Mouse (Mus musculus) hindbrain, embryonic 16.5 days (tissue): ENCODE results near the gene Klf16. TPM values are rescaled to one million over a fixed set of nuclear protein-coding genes. Genes with fewer than 3 reads are reported as not detected.
"Not testable (repeated sequence)": the region's sequence is repeated elsewhere in the genome, so short reads cannot be mapped to it uniquely, and the experiment has no call there.

Experiments
- ATAC-seq: fragments of 200-750 bp; cut with Nextera tagmentation; 2 replicates; pipeline ENCODE4 v1.8.0; 2017; ENCODE audit warnings: moderate TSS enrichment, moderate library complexity
- H3K27ac ChIP-seq: fragments of 300-500 bp; sonication (generic); 2 replicates; pipeline ENCODE4 v1.5.1; 2014; ENCODE audit warnings: low read depth, mild to moderate bottlenecking, control low read depth, low read length, moderate library complexity
- H3K27me3 ChIP-seq: fragments of 300-500 bp; sonication (generic); replicated peaks from 2 replicates; pipeline ENCODE4 v1.6.1; 2014; ENCODE audit warnings: low read length; ENCODE audit not compliant: control insufficient read depth, insufficient read depth
- H3K36me3 ChIP-seq: fragments of 300-500 bp; sonication (generic); 2 replicates; pipeline ENCODE4 v1.6.1; 2014; ENCODE audit warnings: mild to moderate bottlenecking, low read length, moderate library complexity, mixed read lengths; ENCODE audit not compliant: control insufficient read depth, insufficient read depth
- H3K4me1 ChIP-seq: fragments of 300-500 bp; sonication (generic); 2 replicates; pipeline ENCODE4 v1.6.1; 2014; ENCODE audit warnings: low read depth, low read length; ENCODE audit not compliant: control insufficient read depth, insufficient read depth
- H3K4me2 ChIP-seq: fragments of 300-500 bp; sonication (generic); 2 replicates; pipeline ENCODE4 v1.6.1; 2014; ENCODE audit warnings: mild to moderate bottlenecking, low read length, control low read depth, moderate library complexity
- H3K4me3 ChIP-seq: fragments of 300-500 bp; sonication (generic); 2 replicates; pipeline ENCODE4 v1.5.1; 2014; ENCODE audit warnings: mild to moderate bottlenecking, low read length, control low read depth, moderate library complexity
- H3K9ac ChIP-seq: fragments of 300-500 bp; sonication (generic); 2 replicates; pipeline ENCODE4 v1.6.1; 2014; ENCODE audit warnings: low read depth, mild to moderate bottlenecking, control low read depth, low read length, moderate library complexity
- H3K9me3 ChIP-seq: fragments of 300-500 bp; sonication (generic); 2 replicates; pipeline ENCODE4 v1.6.1; 2014; ENCODE audit warnings: mild to moderate bottlenecking, low read length, moderate library complexity; ENCODE audit not compliant: control insufficient read depth
- WGBS: fragments of 180-500 bp; shearing (Covaris S2); extraction: QIAGEN DNeasy Blood & Tissue Kit; methylation state at CpG from one replicate; pipeline ENCODE4 v1.1.7; 2014; 5-methylcytosine and 5-hydroxymethylcytosine counted together
- polyA plus RNA-seq: library from polyadenylated mRNA; unstranded; fragments of >200 nt; fragmentation: Nextera tagmentation; extraction: Ambion mirVana; gene quantifications from 2 replicates; pipeline ENCODE4 v1.2.1, GENCODE M21; 2015

Klf16 gene
- polyA plus RNA-seq, 1 experiment from 2014 or later = 5.1 TPM

DNA sequence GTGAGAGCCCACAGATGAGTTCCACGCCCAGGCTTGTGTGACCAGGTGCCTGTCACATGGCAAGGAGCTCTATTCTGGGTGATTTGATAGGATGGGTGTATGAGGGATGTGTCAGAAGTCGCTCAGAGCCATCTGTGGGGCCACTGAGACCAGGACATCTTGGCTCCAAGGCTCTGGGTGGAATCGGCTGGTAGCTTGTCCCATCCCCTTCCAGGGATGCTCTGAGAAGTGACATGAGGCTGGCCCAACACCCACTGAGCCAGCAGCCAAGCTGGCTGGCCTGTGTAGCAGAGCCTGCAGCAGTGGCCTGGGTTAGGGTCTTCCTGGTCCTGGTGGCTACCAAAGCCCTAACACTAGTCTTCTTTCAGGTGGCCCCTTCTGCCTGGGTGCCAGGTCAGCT, 31.3 kb upstream of the Klf16 start:
- Histone ChIP-seq H3K4me1 (peaks cover 11% of the 10 kb centered on the region), H3K4me3 (no peak overlapping the region), H3K36me3 (peaks cover 28% of the 10 kb centered on the region), H3K9me3 (no peaks in the 10 kb centered on the region), H3K27ac (no peak overlapping the region), H3K27me3 (no peaks in the 10 kb centered on the region), H3K9ac (no peak overlapping the region), H3K4me2 (no peak overlapping the region)
- ATAC-seq = no peak
- 94% methylated on average over 3 of the region's 3 CpGs for WGBS

GRCm38 (mm10) chr10:80606737-80607350, 29.7 kb upstream of the Klf16 start:
- no peaks in the 10 kb centered on the region for H3K27me3 ChIP-seq
- peaks cover 17% of the 10 kb centered on the region for H3K4me1 ChIP-seq
- H3K4me2 ChIP-seq = no peak overlapping the region
- H3K36me3 ChIP-seq = peaks cover 28% of the 10 kb centered on the region
- no peak overlapping the region for H3K9ac ChIP-seq
- no peak overlapping the region for H3K27ac ChIP-seq
- 94% methylated on average over 34 of the region's 34 CpGs for WGBS
- no peak overlapping the region for H3K4me3 ChIP-seq
- H3K9me3 ChIP-seq = no peaks in the 10 kb centered on the region
- no peak for ATAC-seq

GRCm38 (mm10) chr10:80606306-80606705, 29.2 kb upstream of the Klf16 start:
- no peak for ATAC-seq
- Histone ChIP-seq H3K9me3 (no peaks in the 10 kb centered on the region), H3K4me1 (peaks cover 17% of the 10 kb centered on the region), H3K27me3 (no peaks in the 10 kb centered on the region), H3K27ac (no peak overlapping the region), H3K4me3 (no peak overlapping the region), H3K36me3 (peaks cover 28% of the 10 kb centered on the region), H3K4me2 (no peak overlapping the region), H3K9ac (no peak overlapping the region)
- 93% methylated on average over 23 of the region's 23 CpGs for WGBS

DNA sequence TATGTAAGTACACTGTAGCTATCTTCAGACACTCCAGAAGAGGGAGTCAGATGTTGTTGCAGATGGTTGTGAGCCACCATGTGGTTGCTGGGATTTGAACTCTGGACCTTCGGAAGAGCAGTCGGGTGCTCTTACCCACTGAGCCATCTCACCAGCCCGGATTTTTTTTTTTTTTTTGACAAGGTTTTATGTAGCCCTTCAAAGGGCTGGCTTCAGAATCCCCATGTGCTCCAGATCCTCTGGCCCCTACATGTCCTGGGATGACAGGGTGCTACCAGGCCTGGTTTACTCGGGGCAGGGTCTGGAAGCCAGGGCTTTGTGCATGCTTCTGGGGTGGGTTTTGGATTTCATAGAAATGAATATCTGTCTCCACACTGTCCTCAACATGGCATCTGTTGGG, 28.6 kb upstream of the Klf16 start, which contains the start of gene Gm49322:
Gene Gm49322 (plus strand): TSS at position 301 of the 400 bp plus-strand sequence.
- WGBS = 76% methylated on average over 3 of the region's 4 CpGs
- not testable (repeated sequence) for H3K4me2 ChIP-seq, H3K27ac ChIP-seq, H3K9ac ChIP-seq, H3K27me3 ChIP-seq, ATAC-seq, H3K4me3 ChIP-seq, H3K9me3 ChIP-seq
- Histone ChIP-seq H3K4me1 (peaks cover 17% of the 10 kb centered on the region), H3K36me3 (peaks cover 28% of the 10 kb centered on the region)

DNA sequence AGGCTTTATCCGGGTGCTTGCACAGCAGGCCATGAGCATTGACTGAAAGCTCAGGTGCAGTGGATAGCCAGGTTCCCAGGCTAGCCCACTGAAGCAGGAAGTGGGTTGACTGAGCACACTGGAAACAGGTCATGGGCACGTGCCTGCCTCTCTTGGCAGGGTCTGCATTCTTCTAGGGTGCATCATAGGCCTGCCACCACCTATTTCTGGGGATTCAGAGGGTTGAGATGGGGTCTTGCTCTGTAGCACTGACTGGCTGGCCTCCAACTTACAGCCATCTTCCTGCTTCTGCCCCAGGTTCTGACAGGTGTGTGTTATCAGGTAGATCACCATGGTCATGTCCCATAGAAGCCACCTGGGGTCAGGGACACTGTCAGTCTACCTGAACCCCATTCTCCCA, 27.9 kb upstream of the Klf16 start:
- Histone ChIP-seq H3K4me2 (no peak overlapping the region), H3K27ac (no peak overlapping the region), H3K9ac (no peak overlapping the region), H3K9me3 (no peaks in the 10 kb centered on the region), H3K36me3 (peaks cover 28% of the 10 kb centered on the region), H3K4me3 (no peak overlapping the region), H3K27me3 (no peaks in the 10 kb centered on the region), H3K4me1 (peaks cover 17% of the 10 kb centered on the region)
- no peak for ATAC-seq
- WGBS = 83% methylated on average over 2 of the region's 2 CpGs

DNA sequence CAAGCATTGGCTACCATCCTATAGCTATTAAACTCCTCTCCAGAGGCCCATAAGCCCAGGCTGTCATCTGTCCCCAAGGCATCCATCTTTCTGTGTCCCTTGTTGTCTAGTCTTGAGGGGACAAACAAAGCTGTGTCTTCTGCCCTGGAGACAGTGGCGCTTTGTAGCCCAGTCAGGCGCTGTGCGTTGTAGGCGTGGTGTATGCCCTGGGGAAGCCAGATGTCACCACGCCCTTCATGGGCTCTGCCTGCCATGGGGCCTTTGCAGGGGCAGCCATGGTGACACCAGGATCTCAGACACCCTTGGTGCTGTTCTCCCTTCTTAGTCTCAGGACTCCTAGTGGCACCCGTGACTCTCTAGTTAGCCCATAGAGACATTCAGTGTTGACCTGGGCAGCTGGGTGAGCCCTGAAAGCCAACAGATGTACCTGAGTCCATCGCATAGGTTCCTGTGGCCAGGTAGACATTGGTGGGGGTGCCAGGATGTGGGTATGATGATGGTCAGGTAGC, 26.9 kb upstream of the Klf16 start:
- 82% methylated on average over 7 of the region's 7 CpGs for WGBS
- no peaks in the 10 kb centered on the region for H3K9me3 ChIP-seq

DNA sequence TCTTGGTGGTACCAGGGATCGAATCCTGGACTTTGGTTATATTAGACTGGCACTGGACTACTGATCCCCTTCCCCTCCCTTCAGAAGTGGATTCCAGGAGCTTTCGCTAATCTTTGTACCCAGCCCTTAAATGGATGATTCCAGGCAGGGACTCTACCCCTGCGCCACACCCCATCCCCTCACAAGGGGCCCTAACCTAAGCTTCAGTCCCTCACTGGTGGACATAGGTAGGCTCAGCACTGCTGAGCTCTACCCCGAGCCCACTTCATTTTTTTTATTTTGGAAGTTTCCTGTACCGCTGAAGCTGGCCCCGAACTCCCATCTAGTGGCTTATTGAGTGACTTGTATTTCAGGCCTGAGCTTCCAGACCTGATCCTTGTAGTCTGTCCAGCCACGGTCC, 26.2 kb upstream of the Klf16 start:
- no peak; the same call in 1 of the 2 replicates for ATAC-seq
- peaks cover 15% of the 10 kb centered on the region for H3K36me3 ChIP-seq
- H3K4me2 ChIP-seq = peak overlapping the region; percentile 96
- peak overlapping the region; percentile 81 for H3K9ac ChIP-seq
- no peaks in the 10 kb centered on the region for H3K9me3 ChIP-seq
- no peaks in the 10 kb centered on the region for H3K27me3 ChIP-seq
- peaks cover 17% of the 10 kb centered on the region for H3K4me1 ChIP-seq
- peak overlapping the region; percentile 94 for H3K27ac ChIP-seq
- 33% methylated on average over 7 of the region's 7 CpGs for WGBS
- H3K4me3 ChIP-seq = peak overlapping the region; percentile 73

More for the DNA sequence above, 26.9 kb upstream of the Klf16 start:
- peaks cover 19% of the 10 kb centered on the region for H3K36me3 ChIP-seq
- H3K27me3 ChIP-seq = no peaks in the 10 kb centered on the region
- peak overlapping the region; percentile 96 for H3K4me2 ChIP-seq
- H3K9ac ChIP-seq = no peak overlapping the region
- H3K4me1 ChIP-seq = peaks cover 17% of the 10 kb centered on the region
- no peak overlapping the region; the same call in 1 of the 2 replicates for H3K27ac ChIP-seq
- peak overlapping the region; percentile 73 for H3K4me3 ChIP-seq
- no peak for ATAC-seq

- peak; percentile 98 for ATAC-seq
- peak within 1 kb of the TSS; percentile 73 for H3K4me3 ChIP-seq
- no peaks in the 10 kb centered on the region for H3K9me3 ChIP-seq
- peak within 1 kb of the TSS; percentile 94 for H3K27ac ChIP-seq
- peaks cover 17% of the 10 kb centered on the region for H3K4me1 ChIP-seq
- H3K4me2 ChIP-seq = peak within 1 kb of the TSS; percentile 96
- H3K27me3 ChIP-seq = no peaks in the 10 kb centered on the region
- H3K9ac ChIP-seq = peak within 1 kb of the TSS; percentile 81
- peaks cover 15% of the 10 kb centered on the region for H3K36me3 ChIP-seq
- under 1% methylated on average over 54 of the region's 54 CpGs for WGBS
Measured at GRCm38 (mm10) chr10:80602698-80603325, 25.7 kb upstream of the Klf16 start, which contains the start of the genes Scamp4 and Adat3. TSS of gene Scamp4 (plus strand) at chr10:80602872. TSS of gene Adat3 (plus strand) at chr10:80602880.

- ATAC-seq = no peak
- WGBS = 45% methylated on average over 4 of the region's 4 CpGs
- Histone ChIP-seq H3K4me2 (no peak overlapping the region), H3K36me3 (no peaks in the 10 kb centered on the region), H3K9me3 (no peaks in the 10 kb centered on the region), H3K4me3 (no peak overlapping the region), H3K9ac (no peak overlapping the region), H3K4me1 (no peaks in the 10 kb centered on the region), H3K27me3 (no peaks in the 10 kb centered on the region), H3K27ac (no peak overlapping the region)
Measured at GRCm38 (mm10) chr10:80596318-80596717, 19.2 kb upstream of the Klf16 start.
